Mouse (Mus musculus): ENCODE data around the gene Srrm1.

Srrm1 gene

DNA sequence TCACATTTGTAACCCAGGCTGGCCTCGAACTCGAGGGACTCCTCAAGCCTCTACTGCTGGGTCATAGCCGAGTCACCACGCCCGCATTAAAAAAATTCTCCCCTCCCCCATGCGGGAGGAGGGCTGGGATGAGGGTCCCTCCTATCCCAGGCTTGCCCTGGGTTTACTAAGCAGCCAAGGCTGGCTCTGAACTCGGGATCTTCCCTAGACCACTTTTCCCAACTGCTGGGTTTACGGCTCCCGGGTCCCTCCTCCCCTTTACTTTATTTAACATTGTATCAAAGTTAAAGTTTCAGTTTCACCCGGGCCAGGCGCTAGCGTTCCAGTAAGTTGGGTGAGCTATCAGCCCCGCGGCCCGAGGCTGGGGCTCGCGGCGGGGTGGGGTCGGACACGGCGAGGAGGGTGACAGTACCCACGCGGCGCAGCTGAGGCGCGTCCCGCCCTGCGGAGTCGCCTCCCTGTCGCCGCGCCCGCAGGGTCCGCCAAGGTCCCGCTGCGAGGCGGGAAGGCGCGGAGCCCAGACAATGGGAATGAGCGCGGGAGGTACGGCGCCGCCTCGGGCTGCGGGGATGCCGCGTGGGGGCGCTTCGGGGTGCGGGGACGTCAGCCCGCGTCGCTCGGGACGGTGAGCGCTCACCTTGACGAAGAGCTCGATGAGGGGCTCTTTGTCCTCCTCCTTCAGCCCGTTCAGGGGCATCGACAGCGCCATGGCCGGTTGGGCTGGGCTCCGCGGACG is 81.1 kb downstream of the Srrm1 start:
- under 1% methylated on average over 67 of the region's 67 CpGs for WGBS

DNA sequence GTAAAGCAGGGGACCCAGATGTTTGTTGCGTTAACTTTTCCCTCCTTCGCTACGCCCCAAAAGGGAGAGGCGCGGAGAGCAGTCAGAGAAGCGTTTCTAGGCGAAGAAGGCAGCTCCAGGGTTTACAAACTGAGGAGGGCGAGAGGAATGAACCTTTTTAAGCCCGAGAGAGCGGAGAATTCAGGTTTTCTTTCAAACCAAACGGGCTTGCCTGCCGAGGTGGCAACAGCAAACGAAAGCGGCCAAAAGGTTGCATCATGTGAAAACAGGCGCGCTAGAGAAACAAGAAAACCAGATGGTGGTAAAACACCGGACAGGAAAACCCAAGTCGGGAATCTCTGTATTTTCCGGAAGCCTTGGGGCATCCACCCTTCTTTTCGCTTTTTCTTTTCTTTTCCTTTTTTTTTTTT is 81.7 kb downstream of the Srrm1 start:
- 3% methylated on average over 20 of the region's 20 CpGs for WGBS

Data from cerebral cortex, adult 2 months (tissue).